Mouse (Mus musculus): ENCODE data around the gene Dap. TPM values are rescaled to one million over a fixed set of nuclear protein-coding genes. Genes with fewer than 3 reads are reported as not detected.

The Dap gene
- 40.4 and 46.6 TPM in 2 replicates for polyA plus RNA-seq (2015; fragmentation: Nextera tagmentation; extraction: Ambion mirVana)

DNA sequence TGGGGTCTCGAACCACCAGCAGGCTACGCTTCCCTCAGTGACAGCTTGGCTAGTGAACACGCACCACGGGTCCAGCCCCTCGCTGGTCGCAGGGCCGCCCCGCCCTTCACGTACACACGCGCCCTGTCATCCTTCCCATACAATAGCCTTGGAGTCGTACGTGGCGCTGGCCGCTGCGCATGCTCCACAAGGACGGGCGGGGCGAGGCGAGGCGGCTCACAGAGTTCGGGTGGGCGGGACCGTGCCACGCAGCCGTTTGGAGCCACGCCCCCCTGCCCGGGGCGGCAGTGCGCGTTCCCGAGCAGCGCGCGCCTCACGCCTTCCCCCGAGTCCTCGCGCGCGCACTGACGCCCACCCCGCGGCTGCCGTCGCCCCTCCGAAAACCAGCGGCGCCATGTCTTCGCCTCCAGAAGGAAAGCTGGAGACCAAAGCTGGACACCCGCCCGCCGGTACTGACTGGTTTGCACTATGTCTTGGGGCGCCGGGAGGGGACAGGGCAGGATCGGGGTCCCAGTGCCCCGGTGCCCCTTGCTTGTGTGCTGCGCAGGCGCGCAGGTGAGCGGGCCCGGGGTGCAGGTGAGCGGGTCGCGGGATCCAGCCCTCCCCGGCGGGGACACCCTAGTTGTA lies at the start of gene Dap:
Dap (plus strand) TSS at position 180 of the 627 bp plus-strand sequence.
- DNase-seq (peak; percentile 96), ATAC-seq (ENCODE audit: low read depth) (peak; percentile 98)
- Histone ChIP-seq H3K9me3 (replicated peaks) (no peaks in the 10 kb centered on the region), H3K36me3 (no peaks in the 10 kb centered on the region), H3K4me1 (replicated peaks) (peaks cover 34% of the 10 kb centered on the region), H3K4me2 (peak within 1 kb of the TSS; percentile 92), H3K27me3 (no peaks in the 10 kb centered on the region), H3K27ac (peak within 1 kb of the TSS; percentile 82), H3K4me3 (replicated peaks) (peak within 1 kb of the TSS; percentile 75), H3K9ac (peak within 1 kb of the TSS; percentile 95)
- WGBS (ENCODE audit: insufficient replicate concordance), result under 1% methylated on average over 67 of the region's 67 CpGs

GRCm38 (mm10) chr15:31176566-31176965 lies 47.5 kb upstream of the Dap start:
- no peaks in the 10 kb centered on the region for H3K36me3 ChIP-seq
- H3K27ac ChIP-seq, result no peak overlapping the region
- ATAC-seq (ENCODE audit: low read depth) (no peak), DNase-seq (no peak)
- no peak overlapping the region for H3K9ac ChIP-seq
- no peaks in the 10 kb centered on the region for H3K27me3 ChIP-seq
- H3K4me2 ChIP-seq, result no peak overlapping the region
- no peaks in the 10 kb centered on the region for H3K4me1 ChIP-seq (replicated peaks)
- no peak overlapping the region for H3K4me3 ChIP-seq (replicated peaks)
- H3K9me3 ChIP-seq (replicated peaks), result no peaks in the 10 kb centered on the region
- 43% methylated on average over 8 of the region's 8 CpGs for WGBS (ENCODE audit: insufficient replicate concordance)

- Histone ChIP-seq H3K4me2 (no peak overlapping the region), H3K36me3 (no peaks in the 10 kb centered on the region), H3K27me3 (no peaks in the 10 kb centered on the region), H3K9ac (no peak overlapping the region), H3K4me3 (replicated peaks) (no peak overlapping the region), H3K9me3 (replicated peaks) (no peaks in the 10 kb centered on the region), H3K27ac (no peak overlapping the region), H3K4me1 (replicated peaks) (no peaks in the 10 kb centered on the region)
- DNase-seq, result no peak
- ATAC-seq (ENCODE audit: low read depth), result no peak
- WGBS (ENCODE audit: insufficient replicate concordance), result 54% methylated on average over 12 of the region's 12 CpGs
Observed at GRCm38 (mm10) chr15:31184651-31185443, 39.3 kb upstream of the Dap start.

DNA sequence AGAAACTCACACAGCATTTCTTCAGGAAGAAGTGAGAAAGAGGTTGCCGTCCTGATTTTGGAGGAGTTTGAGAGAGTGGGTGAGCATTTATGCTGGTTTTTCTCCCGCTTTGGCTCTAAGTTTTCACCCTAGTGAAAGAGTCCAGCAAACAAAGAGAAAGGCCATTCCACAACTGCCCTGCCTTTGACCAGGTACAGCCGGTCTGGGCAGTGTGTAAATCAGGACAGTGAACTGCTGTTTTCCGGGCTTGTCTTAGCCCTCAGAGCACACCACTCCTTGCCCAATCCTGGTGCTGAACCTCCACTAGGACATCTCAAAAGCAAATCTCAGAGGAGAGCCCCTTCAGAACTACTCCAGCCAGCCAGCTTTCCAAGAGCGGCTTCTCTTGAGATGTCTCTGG lies 38.6 kb upstream of the Dap start:
- no peaks in the 10 kb centered on the region for H3K4me1 ChIP-seq (replicated peaks)
- H3K9me3 ChIP-seq (replicated peaks), result no peaks in the 10 kb centered on the region
- DNase-seq (no peak), ATAC-seq (ENCODE audit: low read depth) (no peak)
- no peak overlapping the region for H3K27ac ChIP-seq
- no peak overlapping the region for H3K4me2 ChIP-seq
- whole genome bisulfite sequencing (ENCODE audit: insufficient replicate concordance), result 68% methylated on average over 5 of the region's 5 CpGs
- H3K27me3 ChIP-seq, result no peaks in the 10 kb centered on the region
- H3K9ac ChIP-seq, result no peak overlapping the region
- no peaks in the 10 kb centered on the region for H3K36me3 ChIP-seq
- no peak overlapping the region for H3K4me3 ChIP-seq (replicated peaks)

GRCm38 (mm10) chr15:31186371-31186901 lies 37.7 kb upstream of the Dap start:
- H3K9me3 ChIP-seq (replicated peaks), result no peaks in the 10 kb centered on the region
- no peaks in the 10 kb centered on the region for H3K27me3 ChIP-seq
- H3K27ac ChIP-seq, result no peak overlapping the region
- ATAC-seq (ENCODE audit: low read depth) (no peak), DNase-seq (no peak)
- no peak overlapping the region for H3K4me2 ChIP-seq
- 55% methylated on average over 6 of the region's 6 CpGs for WGBS (ENCODE audit: insufficient replicate concordance)
- no peak overlapping the region for H3K4me3 ChIP-seq (replicated peaks)
- H3K9ac ChIP-seq, result no peak overlapping the region
- H3K4me1 ChIP-seq (replicated peaks), result no peaks in the 10 kb centered on the region
- no peaks in the 10 kb centered on the region for H3K36me3 ChIP-seq

GRCm38 (mm10) chr15:31192563-31192962 lies 31.6 kb upstream of the Dap start:
- Histone ChIP-seq H3K27ac (no peak overlapping the region), H3K4me3 (replicated peaks) (no peak overlapping the region)

GRCm38 (mm10) chr15:31195776-31196175 lies 28.3 kb upstream of the Dap start:
- WGBS (ENCODE audit: insufficient replicate concordance), result 64% methylated on average over 6 of the region's 6 CpGs
- DNase-seq (no peak), ATAC-seq (ENCODE audit: low read depth) (no peak)
- H3K27ac ChIP-seq, result no peak overlapping the region
- H3K9me3 ChIP-seq (replicated peaks), result no peaks in the 10 kb centered on the region
- H3K36me3 ChIP-seq, result no peaks in the 10 kb centered on the region
- H3K9ac ChIP-seq, result no peak overlapping the region
- no peak overlapping the region for H3K4me3 ChIP-seq (replicated peaks)
- no peaks in the 10 kb centered on the region for H3K27me3 ChIP-seq
- no peaks in the 10 kb centered on the region for H3K4me1 ChIP-seq (replicated peaks)
- no peak overlapping the region for H3K4me2 ChIP-seq

More at GRCm38 (mm10) chr15:31192563-31192962, 31.6 kb upstream of the Dap start:
- H3K27me3 ChIP-seq, result no peaks in the 10 kb centered on the region
- no peak for ATAC-seq (ENCODE audit: low read depth)
- no peaks in the 10 kb centered on the region for H3K36me3 ChIP-seq
- no peaks in the 10 kb centered on the region for H3K4me1 ChIP-seq (replicated peaks)
- no peak for DNase-seq
- WGBS (ENCODE audit: insufficient replicate concordance), result 89% methylated on average over 1 of the region's 1 CpGs
- H3K4me2 ChIP-seq, result no peak overlapping the region
- no peaks in the 10 kb centered on the region for H3K9me3 ChIP-seq (replicated peaks)
- no peak overlapping the region for H3K9ac ChIP-seq

DNA sequence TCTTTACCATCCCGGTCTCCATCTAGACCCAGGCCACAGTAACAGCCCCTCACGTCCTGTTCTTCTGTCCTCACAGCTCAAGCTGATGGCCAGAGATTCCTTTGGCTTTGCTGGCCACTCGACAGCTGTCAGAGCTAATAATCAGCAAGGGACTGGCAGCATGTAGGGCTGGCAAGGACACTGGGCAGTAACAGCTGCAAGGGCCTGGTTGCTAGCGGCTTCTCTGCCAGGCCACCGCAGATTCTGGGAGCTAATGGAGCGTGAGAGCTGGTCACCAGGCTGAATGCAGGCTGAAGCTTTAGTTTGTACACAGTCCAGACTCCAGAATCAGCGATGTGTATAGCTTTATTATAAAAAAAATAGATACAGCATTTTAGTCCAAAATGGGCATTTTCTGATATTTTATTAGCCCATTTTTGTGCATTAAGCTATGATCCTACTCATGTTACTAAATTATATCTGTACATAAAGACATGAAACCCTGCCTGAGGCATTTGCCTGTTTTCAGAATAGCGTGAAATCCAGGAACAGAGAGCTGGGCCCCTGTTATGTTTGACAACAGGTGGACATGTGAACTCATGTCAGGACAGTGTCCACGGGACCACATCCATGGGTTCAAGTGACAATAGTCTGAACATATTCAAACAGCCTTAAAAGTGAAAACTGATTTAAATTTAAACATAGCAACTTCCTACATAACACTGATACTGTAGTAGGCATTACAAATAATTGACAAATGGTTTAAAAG lies 16.6 kb upstream of the Dap start:
- WGBS (ENCODE audit: insufficient replicate concordance), result 68% methylated on average over 9 of the region's 9 CpGs
- no peaks in the 10 kb centered on the region for H3K4me1 ChIP-seq (replicated peaks)
- no peaks in the 10 kb centered on the region for H3K36me3 ChIP-seq
- no peaks in the 10 kb centered on the region for H3K27me3 ChIP-seq
- no peaks in the 10 kb centered on the region for H3K9me3 ChIP-seq (replicated peaks)
- no peak overlapping the region for H3K4me2 ChIP-seq
- no peak for ATAC-seq (ENCODE audit: low read depth)
- no peak overlapping the region for H3K4me3 ChIP-seq (replicated peaks)
- no peak overlapping the region for H3K27ac ChIP-seq
- DNase-seq, result no peak
- H3K9ac ChIP-seq, result no peak overlapping the region

DNA sequence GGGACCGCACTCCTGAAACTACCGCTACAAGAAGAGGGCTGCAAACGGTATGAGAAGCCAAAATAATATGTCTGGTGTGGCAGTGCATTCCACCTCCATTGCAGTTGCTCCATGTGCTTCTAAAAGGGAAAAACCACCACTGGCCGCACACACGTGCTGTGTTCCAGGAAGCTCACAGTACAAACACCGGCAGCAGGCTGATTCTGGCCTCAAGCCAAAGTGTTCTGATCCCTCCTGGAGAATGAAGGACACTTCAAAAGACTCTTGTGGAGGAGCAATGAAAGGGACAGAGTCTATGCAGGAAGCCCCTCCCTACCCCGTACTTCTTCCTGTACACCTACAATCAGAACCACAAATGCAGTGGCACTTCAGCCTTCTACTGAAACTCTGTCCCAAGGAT lies 12.2 kb upstream of the Dap start:
- Histone ChIP-seq H3K4me3 (replicated peaks) (no peak overlapping the region), H3K36me3 (no peaks in the 10 kb centered on the region), H3K27ac (no peak overlapping the region), H3K4me1 (replicated peaks) (peaks cover 14% of the 10 kb centered on the region), H3K9me3 (replicated peaks) (no peaks in the 10 kb centered on the region), H3K27me3 (no peaks in the 10 kb centered on the region), H3K9ac (no peak overlapping the region), H3K4me2 (no peak overlapping the region)
- ATAC-seq (ENCODE audit: low read depth), result no peak
- WGBS (ENCODE audit: insufficient replicate concordance), result 72% methylated on average over 7 of the region's 7 CpGs
- DNase-seq, result no peak

DNA sequence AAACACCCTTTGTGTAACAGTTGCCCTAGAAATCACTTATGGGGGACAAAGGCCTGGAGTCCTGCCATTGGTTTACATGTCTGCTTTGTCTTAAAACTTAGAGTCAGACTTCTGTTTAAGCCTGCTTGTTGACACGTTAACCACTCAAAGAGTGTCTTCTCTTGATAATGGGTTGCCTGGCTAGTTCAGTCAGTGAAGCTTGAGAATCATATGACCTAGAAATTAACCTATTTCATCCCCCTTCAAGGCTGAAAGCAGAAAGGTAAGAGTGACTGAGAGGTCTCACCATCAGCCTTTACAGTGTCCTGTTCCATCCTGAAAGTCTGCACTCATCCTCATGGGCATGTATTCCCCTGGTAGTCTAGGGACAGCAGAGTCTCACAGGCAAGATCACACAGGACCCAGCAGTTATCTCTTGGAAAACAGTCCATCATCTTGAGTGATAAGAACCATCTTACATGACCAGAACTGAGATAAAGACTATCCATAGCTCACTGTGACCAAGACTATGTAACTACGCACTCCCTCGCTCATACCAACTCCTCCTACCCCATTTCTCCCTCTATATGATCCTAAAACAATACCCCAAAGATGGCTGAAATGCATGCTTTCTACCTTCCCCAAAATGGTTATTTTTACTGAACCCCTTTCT lies 10.4 kb upstream of the Dap start:
- H3K36me3 ChIP-seq, result no peaks in the 10 kb centered on the region
- no peak overlapping the region for H3K4me2 ChIP-seq
- H3K9me3 ChIP-seq (replicated peaks), result no peaks in the 10 kb centered on the region
- no peak overlapping the region for H3K9ac ChIP-seq
- H3K27ac ChIP-seq, result no peak overlapping the region
- H3K4me3 ChIP-seq (replicated peaks), result no peak overlapping the region
- peaks cover 21% of the 10 kb centered on the region for H3K4me1 ChIP-seq (replicated peaks)
- ATAC-seq (ENCODE audit: low read depth), result peak; percentile 84
- WGBS (ENCODE audit: insufficient replicate concordance), result 43% methylated on average over 3 of the region's 3 CpGs
- DNase-seq, result no peak
- H3K27me3 ChIP-seq, result no peaks in the 10 kb centered on the region

- H3K36me3 ChIP-seq, result no peaks in the 10 kb centered on the region
- no peak overlapping the region for H3K9ac ChIP-seq
- ATAC-seq (ENCODE audit: low read depth) (no peak), DNase-seq (no peak)
- no peaks in the 10 kb centered on the region for H3K27me3 ChIP-seq
- 46% methylated on average over 6 of the region's 6 CpGs for WGBS (ENCODE audit: insufficient replicate concordance)
- H3K9me3 ChIP-seq (replicated peaks), result no peaks in the 10 kb centered on the region
- H3K4me1 ChIP-seq (replicated peaks), result peaks cover 36% of the 10 kb centered on the region
- no peak overlapping the region for H3K4me3 ChIP-seq (replicated peaks)
- no peak overlapping the region for H3K4me2 ChIP-seq
- no peak overlapping the region for H3K27ac ChIP-seq
Observed at GRCm38 (mm10) chr15:31222216-31222615, 1.9 kb upstream of the Dap start.
